Mouse (Mus musculus) spleen, postnatal 10 days (tissue): ENCODE results near the gene Zfhx3.

Source experiments
- DNase-seq, 2 experiments: peaks; one replicate each; pipeline ENCODE4 v3.0.0; 2021 to 2022; ENCODE audit warnings: low spot score in 2 of 2

The Zfhx3 gene

GRCm38 (mm10) chr8:108662766-108663165 lies 720.3 kb downstream of the Zfhx3 start:
- DNase-seq = no peak

- no peak for DNase-seq
Measured at GRCm38 (mm10) chr8:108671939-108672515, 729.6 kb downstream of the Zfhx3 start.

- DNase-seq = no peak
Measured at GRCm38 (mm10) chr8:108675001-108675525, 732.6 kb downstream of the Zfhx3 start.

GRCm38 (mm10) chr8:108689694-108690093 lies 747.2 kb downstream of the Zfhx3 start:
- DNase-seq = no peak

- no peak for DNase-seq
Measured at GRCm38 (mm10) chr8:108690576-108691455, 748.4 kb downstream of the Zfhx3 start.

GRCm38 (mm10) chr8:108691456-108692238 lies 749.2 kb downstream of the Zfhx3 start:
- DNase-seq = peak in 1 of 2 experiments; percentile 34

GRCm38 (mm10) chr8:108692239-108692627 lies 749.8 kb downstream of the Zfhx3 start:
- DNase-seq = no peak

- DNase-seq = no peak
Measured at GRCm38 (mm10) chr8:108692669-108693665, 750.5 kb downstream of the Zfhx3 start.

GRCm38 (mm10) chr8:108693841-108694240 lies 751.4 kb downstream of the Zfhx3 start:
- DNase-seq = no peak

GRCm38 (mm10) chr8:108694516-108694915 lies 752.1 kb downstream of the Zfhx3 start:
- DNase-seq = no peak

GRCm38 (mm10) chr8:108695242-108695880 lies 752.9 kb downstream of the Zfhx3 start:
- DNase-seq = no peak

- DNase-seq = no peak
Measured at GRCm38 (mm10) chr8:108695938-108696630, 753.6 kb downstream of the Zfhx3 start.

GRCm38 (mm10) chr8:108696631-108697410 lies 754.4 kb downstream of the Zfhx3 start:
- DNase-seq = no peak

GRCm38 (mm10) chr8:108697589-108697988 lies 755.1 kb downstream of the Zfhx3 start:
- no peak for DNase-seq

GRCm38 (mm10) chr8:108698101-108698660 lies 755.7 kb downstream of the Zfhx3 start:
- no peak for DNase-seq

GRCm38 (mm10) chr8:108699011-108699410 lies 756.6 kb downstream of the Zfhx3 start:
- DNase-seq = no peak

GRCm38 (mm10) chr8:108699454-108700345 lies 757.3 kb downstream of the Zfhx3 start:
- DNase-seq = no peak
